Mouse (Mus musculus) liver, postnatal 0 days (tissue): ENCODE data around the gene Prr15l. TPM values are rescaled to one million over a fixed set of nuclear protein-coding genes. Genes with fewer than 3 reads are reported as not detected.

Source experiments
- ATAC-seq: fragments of 200-750 bp; cut with Nextera tagmentation; 2 replicates; pipeline ENCODE4 v1.8.0; 2017; ENCODE audit warnings: mild to moderate bottlenecking, moderate library complexity
- DNase-seq: peaks from one replicate; pipeline ENCODE4 v3.0.0-alpha.2; 2016
- H3K27ac ChIP-seq: fragments of 300-500 bp; sonication (generic); 2 replicates; pipeline ENCODE4 v1.5.1; 2014; ENCODE audit warnings: antibody characterized with exemption, moderate library complexity, mild to moderate bottlenecking, low read depth
- H3K27me3 ChIP-seq: fragments of 300-500 bp; sonication (generic); 2 replicates; pipeline ENCODE4 v1.6.1; 2014; ENCODE audit warnings: low read length, control low read depth, mixed read lengths; ENCODE audit not compliant: insufficient read depth
- H3K36me3 ChIP-seq: fragments of 300-500 bp; sonication (generic); replicated peaks from 2 replicates; pipeline ENCODE4 v1.6.1; 2014; ENCODE audit warnings: mild to moderate bottlenecking, control low read depth, low read length, moderate library complexity, mixed read lengths; ENCODE audit not compliant: insufficient read depth
- H3K4me1 ChIP-seq: fragments of 300-500 bp; sonication (generic); 2 replicates; pipeline ENCODE4 v1.6.1; 2014; ENCODE audit warnings: antibody characterized with exemption, mild to moderate bottlenecking, control low read depth; ENCODE audit not compliant: insufficient read depth
- H3K4me2 ChIP-seq: fragments of 300-500 bp; sonication (generic); 2 replicates; pipeline ENCODE4 v1.6.1; 2014; ENCODE audit warnings: low read depth, mild to moderate bottlenecking, low read length, moderate library complexity, mixed read lengths
- H3K4me3 ChIP-seq: fragments of 300-500 bp; sonication (generic); 2 replicates; pipeline ENCODE4 v1.5.1; 2014; ENCODE audit warnings: low read depth, low read length
- H3K9ac ChIP-seq: fragments of 300-500 bp; sonication (generic); replicated peaks from 2 replicates; pipeline ENCODE4 v1.6.1; 2014; ENCODE audit warnings: mild to moderate bottlenecking, moderate library complexity
- H3K9me3 ChIP-seq: fragments of 300-500 bp; sonication (generic); 2 replicates; pipeline ENCODE4 v1.6.1; 2016; ENCODE audit warnings: mild to moderate bottlenecking, control low read depth, low read length, mixed read lengths
- CTCF ChIP-seq: sonication (generic); IDR thresholded peaks from 2 replicates; pipeline ENCODE4 v1.5.1; 2016; ENCODE audit warnings: antibody characterized with exemption, low read depth
- EP300 ChIP-seq: IDR thresholded peaks from 2 replicates; pipeline ENCODE4 v1.6.1; 2016; ENCODE audit warnings: antibody characterized with exemption, low read depth, mild to moderate bottlenecking
- WGBS: fragments of 180-500 bp; shearing (Covaris S2); extraction: QIAGEN DNeasy Blood & Tissue Kit; methylation state at CpG from one replicate; pipeline ENCODE4 v1.1.7; 2014; ENCODE audit not compliant: insufficient replicate concordance; 5-methylcytosine and 5-hydroxymethylcytosine counted together
- polyA plus RNA-seq: library from polyadenylated mRNA; unstranded; fragments of >200 nt; fragmentation: Nextera tagmentation; extraction: Ambion mirVana; gene quantifications from 2 replicates; pipeline ENCODE4 v1.2.1, GENCODE M21; 2015

Prr15l gene
- polyA plus RNA-seq, 1 experiment from 2014 or later, result 10.1 TPM

DNA sequence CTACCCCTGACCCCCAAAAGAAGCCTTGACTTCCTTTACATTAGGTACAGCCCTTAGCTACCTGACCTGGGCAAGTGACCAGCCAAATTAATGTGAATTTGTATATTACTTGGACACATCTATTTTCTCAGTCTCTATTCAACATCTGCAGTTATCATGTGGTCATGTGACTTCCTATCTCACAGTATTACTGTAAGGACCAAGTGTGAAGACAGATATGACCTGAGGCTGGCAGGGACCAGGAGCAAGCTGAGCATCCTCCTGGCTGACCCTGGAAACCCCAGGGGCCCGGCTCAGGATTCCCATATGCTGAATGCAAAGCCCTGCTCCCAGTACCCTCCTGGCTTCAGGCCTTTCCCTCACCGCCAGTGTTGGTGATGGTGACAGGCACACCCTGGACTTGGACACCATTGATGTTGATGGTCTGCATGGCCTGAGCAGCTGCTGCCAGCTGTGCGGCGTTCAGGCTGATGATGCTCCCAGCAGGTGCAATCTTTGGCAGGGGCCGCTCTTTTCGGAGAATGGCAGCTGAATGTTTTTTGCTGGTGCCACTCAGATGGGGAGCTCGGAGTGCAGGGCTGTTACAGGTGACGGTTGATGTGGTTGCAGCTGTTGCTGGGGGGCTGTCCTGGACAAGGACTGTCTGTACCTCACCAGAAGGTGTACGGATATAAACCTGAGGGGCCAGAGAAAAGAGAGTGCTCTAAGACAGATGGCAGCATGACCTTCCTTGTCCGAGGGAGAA, 29.3 kb downstream of the Prr15l start:
- Histone ChIP-seq H3K4me3 (no peak overlapping the region), H3K27ac (peak overlapping the region; percentile 66), H3K9ac (no peak overlapping the region), H3K27me3 (no peaks in the 10 kb centered on the region), H3K4me2 (peak overlapping the region; percentile 26; the same call in 1 of the 2 replicates), H3K36me3 (peaks cover 95% of the 10 kb centered on the region), H3K9me3 (no peaks in the 10 kb centered on the region), H3K4me1 (peaks cover 24% of the 10 kb centered on the region)
- DNase-seq, result no peak
- no peak for ATAC-seq
- TF ChIP-seq EP300, result peak; percentile 57; the same call in 1 of the 2 replicates
- no peak for TF ChIP-seq CTCF
- WGBS, result 88% methylated on average over 10 of the region's 10 CpGs

DNA sequence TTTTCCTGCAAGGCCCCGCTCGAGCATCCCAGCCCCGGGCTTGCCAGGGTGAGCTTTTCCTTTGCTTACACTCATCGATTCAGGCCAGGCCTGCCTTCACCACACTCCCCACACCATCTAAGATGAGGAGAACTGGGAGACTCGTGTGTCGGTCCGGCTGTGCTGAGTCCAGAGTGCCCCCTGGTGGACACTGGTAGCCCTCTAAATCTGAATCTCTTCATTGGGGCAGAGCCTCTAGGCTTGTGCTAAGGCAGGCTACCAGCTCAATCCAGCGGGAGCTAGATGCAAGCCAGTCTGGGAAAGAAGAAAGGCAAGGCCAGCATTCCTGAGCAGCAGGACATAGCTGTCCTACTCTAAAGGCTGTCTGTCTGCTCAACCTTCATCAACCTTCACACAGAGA, 35.7 kb downstream of the Prr15l start:
- DNase-seq (peak; percentile 91), ATAC-seq (peak; percentile 71)
- no peak overlapping the region for H3K4me3 ChIP-seq
- 26% methylated on average over 8 of the region's 8 CpGs for WGBS
- no peak overlapping the region for H3K4me2 ChIP-seq
- H3K4me1 ChIP-seq, result peaks cover 19% of the 10 kb centered on the region
- TF ChIP-seq EP300 (no peak), CTCF (peak; percentile 98)
- no peaks in the 10 kb centered on the region for H3K27me3 ChIP-seq
- H3K36me3 ChIP-seq, result peaks cover 54% of the 10 kb centered on the region
- H3K9ac ChIP-seq, result no peak overlapping the region
- H3K9me3 ChIP-seq, result no peaks in the 10 kb centered on the region
- H3K27ac ChIP-seq, result peak overlapping the region; percentile 12; the same call in 1 of the 2 replicates

GRCm38 (mm10) chr11:96966172-96966571, 38.3 kb downstream of the Prr15l start:
- WGBS, result 59% methylated on average over 3 of the region's 3 CpGs
- no peak for TF ChIP-seq EP300
- no peak for TF ChIP-seq CTCF
- no peak overlapping the region for H3K4me3 ChIP-seq
- H3K4me2 ChIP-seq, result 0 out of 2 replicates have a peak overlapping the region, but pooled peaks have one; percentile 64
- peak overlapping the region; percentile 87 for H3K27ac ChIP-seq
- no peaks in the 10 kb centered on the region for H3K9me3 ChIP-seq
- H3K4me1 ChIP-seq, result peaks cover 38% of the 10 kb centered on the region
- peaks cover 30% of the 10 kb centered on the region for H3K36me3 ChIP-seq
- H3K9ac ChIP-seq, result no peak overlapping the region
- H3K27me3 ChIP-seq, result no peaks in the 10 kb centered on the region
- ATAC-seq (no peak), DNase-seq (no peak)

- TF ChIP-seq EP300, result peak; percentile 20; the same call in 1 of the 2 replicates
- no peak for TF ChIP-seq CTCF
- Histone ChIP-seq H3K36me3 (peaks cover 22% of the 10 kb centered on the region), H3K4me2 (peak overlapping the region; percentile 64), H3K9ac (peak overlapping the region; percentile 14), H3K4me1 (peaks cover 38% of the 10 kb centered on the region), H3K9me3 (no peaks in the 10 kb centered on the region), H3K27me3 (no peaks in the 10 kb centered on the region), H3K4me3 (peak overlapping the region; percentile 36), H3K27ac (peak overlapping the region; percentile 87)
- peak; percentile 66 for DNase-seq
- ATAC-seq, result peak; percentile 85
- 14% methylated on average over 13 of the region's 13 CpGs for WGBS
These were observed 39.1 kb downstream of the Prr15l start for GRCm38 (mm10) chr11:96966914-96967543.

- Histone ChIP-seq H3K36me3 (peaks cover 17% of the 10 kb centered on the region), H3K9ac (peak overlapping the region; percentile 14), H3K4me2 (peak overlapping the region; percentile 64), H3K9me3 (no peaks in the 10 kb centered on the region), H3K27me3 (no peaks in the 10 kb centered on the region), H3K4me3 (peak overlapping the region; percentile 36), H3K27ac (peak overlapping the region; percentile 87), H3K4me1 (peaks cover 38% of the 10 kb centered on the region)
- ATAC-seq (peak; percentile 9; the same call in 1 of the 2 replicates), DNase-seq (no peak)
- 29% methylated on average over 11 of the region's 11 CpGs for WGBS
- TF ChIP-seq EP300 (no peak), CTCF (no peak)
These were observed 39.8 kb downstream of the Prr15l start for GRCm38 (mm10) chr11:96967544-96968269.
